Mouse (Mus musculus): ENCODE data around the gene Wnt9a.

GRCm38 (mm10) chr11:59346166-59346910 is 39.6 kb downstream of the Wnt9a start:
- TF ChIP-seq TAL1 (IDR thresholded peaks at IDR 0.05; ENCODE audit: low read length) (no peak), GATA1 (IDR thresholded peaks at IDR 0.05; ENCODE audit: low read length) (no peak)

Data from erythroblast, embryonic 14.5 days (primary cell).